Mouse (Mus musculus) G1E (cell line): ENCODE results near the gene Rcan2.

Experiments used
- CTCF ChIP-seq: IDR thresholded peaks from 2 replicates; pipeline ENCODE4 v1.5.1; 2012; ENCODE audit warnings: low read depth, low read length, inconsistent platforms, mixed read lengths
- GATA1 ChIP-seq: IDR thresholded peaks from 2 replicates; pipeline ENCODE4 v1.6.1; 2012; ENCODE audit warnings: borderline replicate concordance, low read length, inconsistent platforms, mixed read lengths
- TAL1 ChIP-seq: conservative IDR thresholded peaks from 2 replicates; pipeline ENCODE4 v1.6.1; 2012; ENCODE audit warnings: low read depth, low read length, inconsistent platforms, mixed read lengths

- no peak for TF ChIP-seq CTCF
- no peak for TF ChIP-seq TAL1
- no peak for TF ChIP-seq GATA1
These were observed 226.2 kb downstream of the Rcan2 start for GRCm38 (mm10) chr17:44027311-44027710.
